Mouse (Mus musculus) hindbrain, embryonic 15.5 days (tissue): ENCODE data around the gene St3gal5. TPM values are rescaled to one million over a fixed set of nuclear protein-coding genes. Genes with fewer than 3 reads are reported as not detected.
A peak's percentile ranks its signal among the peaks of the same experiment; 100 is the strongest.
"Not testable (repeated sequence)": the region's sequence is repeated elsewhere in the genome, so short reads cannot be mapped to it uniquely, and the experiment has no call there.

ENCODE experiments used
- ATAC-seq: fragments of 200-750 bp; cut with Nextera tagmentation; 2 replicates; pipeline ENCODE4 v1.8.0; 2017; ENCODE audit warnings: low read depth, moderate number of reproducible peaks, moderate TSS enrichment; ENCODE audit not compliant: low FRiP score
- H3K27ac ChIP-seq: fragments of 300-500 bp; sonication (generic); replicated peaks from 2 replicates; pipeline ENCODE4 v1.5.1; 2015; ENCODE audit warnings: mild to moderate bottlenecking, inconsistent platforms
- H3K27me3 ChIP-seq: fragments of 300-500 bp; sonication (generic); 2 replicates; pipeline ENCODE4 v1.6.1; 2015; ENCODE audit warnings: control low read depth, inconsistent platforms
- H3K36me3 ChIP-seq: fragments of 300-500 bp; sonication (generic); 2 replicates; pipeline ENCODE4 v1.6.1; 2015; ENCODE audit warnings: control low read depth, inconsistent platforms
- H3K4me1 ChIP-seq: fragments of 300-500 bp; sonication (generic); replicated peaks from 2 replicates; pipeline ENCODE4 v1.6.1; 2015; ENCODE audit warnings: control low read depth, inconsistent platforms
- H3K4me2 ChIP-seq: fragments of 300-500 bp; sonication (generic); 2 replicates; pipeline ENCODE4 v1.6.1; 2015; ENCODE audit warnings: moderate library complexity, mild to moderate bottlenecking, inconsistent platforms
- H3K4me3 ChIP-seq: fragments of 300-500 bp; sonication (generic); 2 replicates; pipeline ENCODE4 v1.5.1; 2015; ENCODE audit warnings: mild to moderate bottlenecking, inconsistent platforms
- H3K9ac ChIP-seq: fragments of 300-500 bp; sonication (generic); 2 replicates; pipeline ENCODE4 v1.6.1; 2015; ENCODE audit warnings: inconsistent platforms
- H3K9me3 ChIP-seq: fragments of 300-500 bp; sonication (generic); 2 replicates; pipeline ENCODE4 v1.6.1; 2016; ENCODE audit warnings: control low read depth, inconsistent platforms
- WGBS: fragments of 180-500 bp; shearing (Covaris S2); methylation state at CpG from one replicate; pipeline ENCODE4 v1.1.7; 2015; 5-methylcytosine and 5-hydroxymethylcytosine counted together
- polyA plus RNA-seq: library from polyadenylated mRNA; unstranded; fragments of >200 nt; fragmentation: Nextera tagmentation; extraction: Ambion mirVana; gene quantifications from 2 replicates; pipeline ENCODE4 v1.2.1, GENCODE M21; 2015

The St3gal5 gene
- polyA plus RNA-seq = 62.4 and 62.5 TPM in 2 replicates

- under 1% methylated on average over 80 of the region's 81 CpGs for WGBS
- H3K4me2 ChIP-seq = peak within 1 kb of the TSS; percentile 81
- ATAC-seq = peak; percentile 98
Measured at GRCm38 (mm10) chr6:72097181-72097995, at the start of gene St3gal5. TSS of gene St3gal5 (plus strand) at chr6:72097592.

GRCm38 (mm10) chr6:72048643-72049042, 48.7 kb upstream of the St3gal5 start:
- H3K4me2 ChIP-seq = no peak overlapping the region
- H3K27ac ChIP-seq = no peak overlapping the region
- H3K9ac ChIP-seq = no peak overlapping the region
- H3K4me1 ChIP-seq = no peaks in the 10 kb centered on the region
- H3K36me3 ChIP-seq = no peaks in the 10 kb centered on the region
- no peak overlapping the region for H3K4me3 ChIP-seq
- 92% methylated on average over 5 of the region's 5 CpGs for WGBS
- ATAC-seq = no peak
- no peaks in the 10 kb centered on the region for H3K9me3 ChIP-seq
- no peaks in the 10 kb centered on the region for H3K27me3 ChIP-seq

More at GRCm38 (mm10) chr6:72097181-72097995, at the start of gene St3gal5:
- Histone ChIP-seq H3K9ac (peak within 1 kb of the TSS; percentile 94), H3K9me3 (no peaks in the 10 kb centered on the region), H3K27me3 (no peaks in the 10 kb centered on the region), H3K4me3 (peak within 1 kb of the TSS; percentile 91), H3K27ac (peak within 1 kb of the TSS; percentile 84), H3K4me1 (peaks cover 28% of the 10 kb centered on the region), H3K36me3 (no peaks in the 10 kb centered on the region)

- Histone ChIP-seq H3K27ac (no peak overlapping the region), H3K4me2 (no peak overlapping the region), H3K9me3 (no peaks in the 10 kb centered on the region), H3K27me3 (no peaks in the 10 kb centered on the region), H3K36me3 (no peaks in the 10 kb centered on the region), H3K4me1 (no peaks in the 10 kb centered on the region), H3K4me3 (no peak overlapping the region), H3K9ac (no peak overlapping the region)
- WGBS = 63% methylated on average over 6 of the region's 6 CpGs
- ATAC-seq = no peak
Measured at GRCm38 (mm10) chr6:72049941-72050340, 47.5 kb upstream of the St3gal5 start.

- H3K9ac ChIP-seq = no peak overlapping the region
- H3K27ac ChIP-seq = no peak overlapping the region
- no peak for ATAC-seq
- WGBS = 69% methylated on average over 7 of the region's 7 CpGs
- H3K4me2 ChIP-seq = no peak overlapping the region
- H3K4me3 ChIP-seq = no peak overlapping the region
- no peaks in the 10 kb centered on the region for H3K27me3 ChIP-seq
- no peaks in the 10 kb centered on the region for H3K36me3 ChIP-seq
- no peaks in the 10 kb centered on the region for H3K4me1 ChIP-seq
- H3K9me3 ChIP-seq = no peaks in the 10 kb centered on the region
Measured at GRCm38 (mm10) chr6:72050827-72051226, 46.6 kb upstream of the St3gal5 start.

GRCm38 (mm10) chr6:72051247-72051646, 46.1 kb upstream of the St3gal5 start:
- H3K9ac ChIP-seq = no peak overlapping the region
- no peak overlapping the region for H3K27ac ChIP-seq
- H3K4me1 ChIP-seq = no peaks in the 10 kb centered on the region
- WGBS = 88% methylated on average over 2 of the region's 2 CpGs
- no peaks in the 10 kb centered on the region for H3K9me3 ChIP-seq
- no peak for ATAC-seq
- H3K36me3 ChIP-seq = no peaks in the 10 kb centered on the region
- H3K27me3 ChIP-seq = no peaks in the 10 kb centered on the region
- no peak overlapping the region for H3K4me2 ChIP-seq
- H3K4me3 ChIP-seq = no peak overlapping the region

GRCm38 (mm10) chr6:72051757-72052156, 45.6 kb upstream of the St3gal5 start:
- Histone ChIP-seq H3K4me2 (no peak overlapping the region), H3K36me3 (no peaks in the 10 kb centered on the region), H3K4me1 (no peaks in the 10 kb centered on the region), H3K9ac (no peak overlapping the region), H3K27ac (no peak overlapping the region), H3K27me3 (no peaks in the 10 kb centered on the region), H3K4me3 (no peak overlapping the region), H3K9me3 (no peaks in the 10 kb centered on the region)
- 58% methylated on average over 6 of the region's 6 CpGs for WGBS
- ATAC-seq = no peak

- no peak for ATAC-seq
- Histone ChIP-seq H3K27ac (no peak overlapping the region), H3K4me2 (no peak overlapping the region), H3K9ac (no peak overlapping the region), H3K27me3 (no peaks in the 10 kb centered on the region), H3K36me3 (no peaks in the 10 kb centered on the region), H3K4me1 (no peaks in the 10 kb centered on the region), H3K9me3 (no peaks in the 10 kb centered on the region), H3K4me3 (no peak overlapping the region)
- 78% methylated on average over 2 of the region's 2 CpGs for WGBS
Measured at GRCm38 (mm10) chr6:72056548-72056947, 40.8 kb upstream of the St3gal5 start.

- Histone ChIP-seq H3K4me2 (no peak overlapping the region), H3K27me3 (no peaks in the 10 kb centered on the region), H3K9ac (no peak overlapping the region), H3K4me3 (no peak overlapping the region), H3K27ac (no peak overlapping the region), H3K36me3 (no peaks in the 10 kb centered on the region), H3K9me3 (no peaks in the 10 kb centered on the region), H3K4me1 (no peaks in the 10 kb centered on the region)
- ATAC-seq = no peak
- WGBS = 84% methylated on average over 9 of the region's 9 CpGs
Measured at GRCm38 (mm10) chr6:72058398-72058889, 38.9 kb upstream of the St3gal5 start.

- H3K9ac ChIP-seq, ATAC-seq: not testable (repeated sequence)
- WGBS = 42% methylated on average over 10 of the region's 10 CpGs
Measured at GRCm38 (mm10) chr6:72060677-72061076, 36.7 kb upstream of the St3gal5 start.

GRCm38 (mm10) chr6:72063718-72064117, 33.7 kb upstream of the St3gal5 start:
- no peak overlapping the region for H3K9ac ChIP-seq
- no peak overlapping the region for H3K27ac ChIP-seq
- no peak overlapping the region for H3K4me3 ChIP-seq
- no peaks in the 10 kb centered on the region for H3K27me3 ChIP-seq
- no peaks in the 10 kb centered on the region for H3K36me3 ChIP-seq
- H3K4me2 ChIP-seq = no peak overlapping the region
- 84% methylated on average over 6 of the region's 6 CpGs for WGBS
- ATAC-seq = no peak
- H3K9me3 ChIP-seq = no peaks in the 10 kb centered on the region
- no peaks in the 10 kb centered on the region for H3K4me1 ChIP-seq

More at GRCm38 (mm10) chr6:72060677-72061076, 36.7 kb upstream of the St3gal5 start:
- not testable (repeated sequence) for H3K9me3 ChIP-seq, H3K4me2 ChIP-seq, H3K36me3 ChIP-seq, H3K27ac ChIP-seq, H3K4me1 ChIP-seq, H3K27me3 ChIP-seq, H3K4me3 ChIP-seq

- Histone ChIP-seq H3K4me2 (no peak overlapping the region), H3K27ac (no peak overlapping the region), H3K9me3 (no peaks in the 10 kb centered on the region), H3K36me3 (no peaks in the 10 kb centered on the region), H3K4me1 (no peaks in the 10 kb centered on the region), H3K4me3 (no peak overlapping the region), H3K27me3 (no peaks in the 10 kb centered on the region), H3K9ac (no peak overlapping the region)
- 49% methylated on average over 10 of the region's 10 CpGs for WGBS
- no peak; the same call in 1 of the 2 replicates for ATAC-seq
Measured at GRCm38 (mm10) chr6:72065988-72066387, 31.4 kb upstream of the St3gal5 start.

- H3K4me3 ChIP-seq = no peak overlapping the region
- H3K27me3 ChIP-seq = no peaks in the 10 kb centered on the region
- WGBS = 89% methylated on average over 4 of the region's 4 CpGs
- H3K4me1 ChIP-seq = no peaks in the 10 kb centered on the region
- ATAC-seq = no peak
- no peak overlapping the region for H3K27ac ChIP-seq
- no peak overlapping the region for H3K4me2 ChIP-seq
- H3K9ac ChIP-seq = no peak overlapping the region
- H3K36me3 ChIP-seq = no peaks in the 10 kb centered on the region
- H3K9me3 ChIP-seq = no peaks in the 10 kb centered on the region
Measured at GRCm38 (mm10) chr6:72068436-72068835, 29.0 kb upstream of the St3gal5 start.
